Mouse (Mus musculus) adrenal gland, adult 8-10 months (tissue): ENCODE data around the gene Zfp385b. TPM values are rescaled to one million over a fixed set of nuclear protein-coding genes. Genes with fewer than 3 reads are reported as not detected.

ENCODE experiments used
- DNase-seq: peaks from one replicate; pipeline ENCODE4 v3.0.0; 2022
- total RNA-seq, 4 experiments: library from RNA; stranded (reverse); gene quantifications; 2 replicates each; pipeline ENCODE4 v1.2.4; 2022

Zfp385b gene
- total RNA-seq, 4 experiments from 2014 or later: 0.15 to 0.62 (median 0.51) TPM

GRCm38 (mm10) chr2:77375155-77375554 lies 444.3 kb downstream of the Zfp385b start:
- DNase-seq: no peak

DNA sequence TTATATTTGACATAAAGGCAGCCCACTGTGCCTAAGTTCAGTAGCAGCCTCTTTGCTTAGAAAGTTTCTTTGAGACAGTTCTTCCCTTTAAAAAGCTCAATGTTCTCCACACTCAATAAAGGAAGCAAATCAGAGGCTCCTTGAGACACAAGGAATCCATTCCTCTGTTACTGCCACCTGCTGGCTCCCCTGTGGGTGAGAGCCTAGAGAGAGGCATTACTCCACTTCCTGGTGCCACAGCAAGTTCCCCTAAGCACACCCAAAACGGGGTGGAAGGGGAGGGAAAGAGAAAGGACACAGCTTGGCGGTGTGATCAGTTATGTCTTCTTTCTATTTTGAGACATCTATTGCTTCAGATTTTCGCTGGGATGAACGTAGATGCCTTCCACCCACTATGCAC lies 450.3 kb downstream of the Zfp385b start:
- DNase-seq: no peak

Other genes starting within 250 kb of the Zfp385b start
- gene Cwc22, start 126.7 kb upstream of the Zfp385b start, total RNA-seq: 10 to 100 TPM; 27.6 to 36.8 (median 31.6) TPM